Mouse (Mus musculus): ENCODE data around the gene Blzf1. TPM values are rescaled to one million over a fixed set of nuclear protein-coding genes. Genes with fewer than 3 reads are reported as not detected.

Gene Blzf1
- polyA plus RNA-seq, 1 experiment from 2014 or later = 23.9 TPM

- TF ChIP-seq CTCF (IDR thresholded peaks at IDR 0.05; ENCODE audit: low read depth) = no peak
- Histone ChIP-seq H3K36me3 (ENCODE audit: insufficient read depth) (0 out of 2 replicates have a peak, but pooled peaks cover 3% of the 10 kb centered on the region), H3K4me2 (no peak overlapping the region), H3K9ac (no peak overlapping the region), H3K27me3 (ENCODE audit: insufficient read depth, low read length) (no peaks in the 10 kb centered on the region), H3K27ac (ENCODE audit: low read depth) (peak overlapping the region; percentile 30; the same call in 1 of the 2 replicates), H3K4me3 (ENCODE audit: low read depth, low read length) (no peak overlapping the region), H3K9me3 (ENCODE audit: low read depth, low read length) (no peaks in the 10 kb centered on the region), H3K4me1 (ENCODE audit: insufficient read depth) (no peaks in the 10 kb centered on the region; the same call in 1 of the 2 replicates)
- ATAC-seq (ENCODE audit: insufficient read depth) = peak; percentile 86
- 43% methylated on average over 6 of the region's 6 CpGs for WGBS
- peak; percentile 69 for DNase-seq
These were observed 19.4 kb upstream of the Blzf1 start for GRCm38 (mm10) chr1:164326600-164327155.

GRCm38 (mm10) chr1:164324878-164325277 lies 17.6 kb upstream of the Blzf1 start:
- H3K9ac ChIP-seq = no peak overlapping the region
- H3K4me2 ChIP-seq = no peak overlapping the region
- no peaks in the 10 kb centered on the region for H3K36me3 ChIP-seq (ENCODE audit: insufficient read depth)
- no peaks in the 10 kb centered on the region for H3K27me3 ChIP-seq (ENCODE audit: insufficient read depth, low read length)
- 60% methylated on average over 2 of the region's 2 CpGs for WGBS
- H3K4me3 ChIP-seq (ENCODE audit: low read depth, low read length) = no peak overlapping the region
- H3K9me3 ChIP-seq (ENCODE audit: low read depth, low read length) = no peaks in the 10 kb centered on the region
- DNase-seq (peak; percentile 39), ATAC-seq (ENCODE audit: insufficient read depth) (no peak)
- TF ChIP-seq CTCF (IDR thresholded peaks at IDR 0.05; ENCODE audit: low read depth) = no peak
- no peak overlapping the region for H3K27ac ChIP-seq (ENCODE audit: low read depth)
- H3K4me1 ChIP-seq (ENCODE audit: insufficient read depth) = no peaks in the 10 kb centered on the region; the same call in 1 of the 2 replicates

GRCm38 (mm10) chr1:164324221-164324620 lies 16.9 kb upstream of the Blzf1 start:
- no peaks in the 10 kb centered on the region for H3K9me3 ChIP-seq (ENCODE audit: low read depth, low read length)
- H3K27me3 ChIP-seq (ENCODE audit: insufficient read depth, low read length) = no peaks in the 10 kb centered on the region
- H3K4me3 ChIP-seq (ENCODE audit: low read depth, low read length) = no peak overlapping the region
- DNase-seq (no peak), ATAC-seq (ENCODE audit: insufficient read depth) (no peak)
- H3K27ac ChIP-seq (ENCODE audit: low read depth) = no peak overlapping the region
- no peak for TF ChIP-seq CTCF (IDR thresholded peaks at IDR 0.05; ENCODE audit: low read depth)
- H3K4me2 ChIP-seq = no peak overlapping the region
- 76% methylated on average over 4 of the region's 4 CpGs for WGBS
- H3K36me3 ChIP-seq (ENCODE audit: insufficient read depth) = no peaks in the 10 kb centered on the region
- H3K9ac ChIP-seq = no peak overlapping the region
- H3K4me1 ChIP-seq (ENCODE audit: insufficient read depth) = no peaks in the 10 kb centered on the region; the same call in 1 of the 2 replicates

DNA sequence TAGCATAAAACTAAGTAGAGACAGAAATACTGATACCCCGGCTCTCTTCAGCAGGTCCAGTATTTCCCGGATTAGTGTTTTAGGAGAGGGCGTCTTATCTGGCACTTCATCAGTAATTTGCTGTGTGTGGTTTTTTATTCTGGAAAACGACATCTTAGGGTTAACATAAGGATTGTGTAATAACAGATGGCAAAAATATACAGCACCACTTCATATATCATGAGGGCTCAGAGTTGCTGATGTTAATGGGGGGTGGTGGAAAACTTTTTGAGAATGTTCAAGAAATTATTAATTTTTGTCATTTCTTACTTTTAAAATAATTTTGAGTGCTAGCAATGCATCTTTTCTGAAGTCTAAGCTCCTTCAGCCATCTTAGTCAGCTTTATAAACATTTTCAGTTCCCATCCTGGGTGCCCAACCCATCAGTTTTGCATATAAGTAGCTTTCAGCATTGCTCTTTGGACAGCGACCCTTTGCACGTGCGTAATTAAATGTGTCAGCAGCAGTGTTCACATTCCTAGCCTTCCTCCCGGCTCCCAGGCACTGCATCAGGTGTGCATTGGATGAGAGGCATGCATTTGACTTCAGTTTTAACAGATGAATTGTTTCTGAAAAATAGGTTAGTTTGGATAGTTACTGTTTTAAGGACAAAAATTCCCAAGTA lies 15.8 kb upstream of the Blzf1 start:
- Histone ChIP-seq H3K9ac (no peak overlapping the region), H3K4me2 (no peak overlapping the region), H3K4me3 (ENCODE audit: low read depth, low read length) (no peak overlapping the region), H3K4me1 (ENCODE audit: insufficient read depth) (no peaks in the 10 kb centered on the region; the same call in 1 of the 2 replicates), H3K36me3 (ENCODE audit: insufficient read depth) (no peaks in the 10 kb centered on the region), H3K27ac (ENCODE audit: low read depth) (no peak overlapping the region), H3K27me3 (ENCODE audit: insufficient read depth, low read length) (no peaks in the 10 kb centered on the region), H3K9me3 (ENCODE audit: low read depth, low read length) (no peaks in the 10 kb centered on the region)
- 31% methylated on average over 8 of the region's 8 CpGs for WGBS
- DNase-seq = peak; percentile 66
- no peak for ATAC-seq (ENCODE audit: insufficient read depth)
- no peak for TF ChIP-seq CTCF (IDR thresholded peaks at IDR 0.05; ENCODE audit: low read depth)

DNA sequence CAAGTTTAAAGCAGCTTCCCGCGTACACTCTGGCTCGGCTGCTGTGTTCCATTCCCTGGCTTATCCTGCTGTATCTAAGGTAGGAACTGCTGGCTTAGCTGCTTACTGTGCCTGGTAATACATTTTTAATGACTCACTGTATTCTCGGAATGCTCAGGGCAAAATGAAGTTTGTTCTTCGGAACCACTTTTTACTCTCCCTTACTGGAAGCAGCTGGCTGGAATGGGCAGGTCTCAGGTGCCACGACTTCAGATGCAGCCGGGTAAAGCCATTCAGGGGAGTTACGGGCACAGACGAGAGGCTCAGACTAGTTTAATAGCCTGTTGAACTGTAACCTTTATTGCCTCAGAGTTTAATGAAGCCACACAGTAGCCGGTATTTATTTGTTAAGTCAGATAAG lies 14.1 kb upstream of the Blzf1 start:
- WGBS = 61% methylated on average over 10 of the region's 10 CpGs
- Histone ChIP-seq H3K9me3 (ENCODE audit: low read depth, low read length) (no peaks in the 10 kb centered on the region), H3K36me3 (ENCODE audit: insufficient read depth) (no peaks in the 10 kb centered on the region), H3K4me1 (ENCODE audit: insufficient read depth) (no peaks in the 10 kb centered on the region), H3K27ac (ENCODE audit: low read depth) (no peak overlapping the region), H3K27me3 (ENCODE audit: insufficient read depth, low read length) (no peaks in the 10 kb centered on the region), H3K9ac (no peak overlapping the region), H3K4me2 (no peak overlapping the region), H3K4me3 (ENCODE audit: low read depth, low read length) (no peak overlapping the region)
- no peak for TF ChIP-seq CTCF (IDR thresholded peaks at IDR 0.05; ENCODE audit: low read depth)
- ATAC-seq (ENCODE audit: insufficient read depth) = no peak
- no peak for DNase-seq

GRCm38 (mm10) chr1:164320731-164321130 lies 13.4 kb upstream of the Blzf1 start:
- no peak overlapping the region for H3K27ac ChIP-seq (ENCODE audit: low read depth)
- ATAC-seq (ENCODE audit: insufficient read depth) = no peak
- peak; percentile 33 for DNase-seq
- 57% methylated on average over 5 of the region's 5 CpGs for WGBS
- no peaks in the 10 kb centered on the region for H3K9me3 ChIP-seq (ENCODE audit: low read depth, low read length)
- TF ChIP-seq CTCF (IDR thresholded peaks at IDR 0.05; ENCODE audit: low read depth) = no peak
- H3K4me1 ChIP-seq (ENCODE audit: insufficient read depth) = no peaks in the 10 kb centered on the region
- no peak overlapping the region for H3K4me3 ChIP-seq (ENCODE audit: low read depth, low read length)
- H3K36me3 ChIP-seq (ENCODE audit: insufficient read depth) = no peaks in the 10 kb centered on the region
- H3K4me2 ChIP-seq = no peak overlapping the region
- no peak overlapping the region for H3K9ac ChIP-seq
- no peaks in the 10 kb centered on the region for H3K27me3 ChIP-seq (ENCODE audit: insufficient read depth, low read length)

- TF ChIP-seq CTCF (IDR thresholded peaks at IDR 0.05; ENCODE audit: low read depth) = no peak
- no peaks in the 10 kb centered on the region for H3K27me3 ChIP-seq (ENCODE audit: insufficient read depth, low read length)
- DNase-seq (peak; percentile 67), ATAC-seq (ENCODE audit: insufficient read depth) (peak; percentile 77)
- H3K9me3 ChIP-seq (ENCODE audit: low read depth, low read length) = no peaks in the 10 kb centered on the region
- H3K4me3 ChIP-seq (ENCODE audit: low read depth, low read length) = no peak overlapping the region
- no peak overlapping the region for H3K27ac ChIP-seq (ENCODE audit: low read depth)
- WGBS = 28% methylated on average over 14 of the region's 14 CpGs
- H3K4me2 ChIP-seq = no peak overlapping the region
- no peaks in the 10 kb centered on the region for H3K4me1 ChIP-seq (ENCODE audit: insufficient read depth)
- H3K36me3 ChIP-seq (ENCODE audit: insufficient read depth) = no peaks in the 10 kb centered on the region
- H3K9ac ChIP-seq = no peak overlapping the region
These were observed 12.4 kb upstream of the Blzf1 start for GRCm38 (mm10) chr1:164319542-164320140.
